Mouse (Mus musculus): ENCODE results near the gene Ninj2.

DNA sequence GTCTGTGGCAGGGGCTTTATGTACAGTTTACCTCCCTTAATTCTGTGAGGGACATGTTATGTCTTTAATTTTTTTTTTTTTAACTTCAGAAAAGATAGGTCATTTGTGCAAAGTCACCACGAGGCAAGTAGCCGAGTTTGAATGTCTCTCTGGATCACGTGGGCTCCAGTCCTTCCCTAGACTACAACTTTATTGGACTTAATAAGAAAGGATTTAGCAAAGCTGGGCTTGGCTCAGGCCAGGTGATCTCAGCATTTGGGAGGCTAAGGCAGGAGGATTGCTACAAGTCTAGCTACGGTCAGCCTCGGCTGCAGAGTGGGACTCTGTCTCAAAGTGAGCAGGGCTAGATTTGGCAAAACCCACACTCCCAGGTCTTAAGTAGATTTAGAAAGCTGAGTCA, 16.8 kb downstream of the Ninj2 start:
- TF ChIP-seq GATA1 (IDR thresholded peaks at IDR 0.05; ENCODE audit: borderline replicate concordance, low read length), result no peak
- TF ChIP-seq FLI1 (IDR thresholded peaks at IDR 0.05; ENCODE audit: low read length), result no peak

Data from megakaryocyte, embryonic 14.5 days (primary cell).